Mouse (Mus musculus) midbrain, embryonic 15.5 days (tissue): ENCODE measurements around the gene Wdr37. TPM values are rescaled to one million over a fixed set of nuclear protein-coding genes. Genes with fewer than 3 reads are reported as not detected.

Source experiments
- ATAC-seq: fragments of 200-750 bp; cut with Nextera tagmentation; replicated peaks from 2 replicates; pipeline ENCODE4 v1.8.0; 2017; ENCODE audit warnings: moderate TSS enrichment
- H3K27ac ChIP-seq: fragments of 300-500 bp; sonication (generic); 2 replicates; pipeline ENCODE4 v1.5.1; 2015; ENCODE audit warnings: mild to moderate bottlenecking, inconsistent platforms
- H3K27me3 ChIP-seq: fragments of 300-500 bp; sonication (generic); replicated peaks from 2 replicates; pipeline ENCODE4 v1.6.1; 2015; ENCODE audit warnings: inconsistent platforms
- H3K36me3 ChIP-seq: fragments of 300-500 bp; sonication (generic); replicated peaks from 2 replicates; pipeline ENCODE4 v1.6.1; 2015; ENCODE audit warnings: inconsistent platforms
- H3K4me1 ChIP-seq: fragments of 300-500 bp; sonication (generic); 2 replicates; pipeline ENCODE4 v1.6.1; 2015; ENCODE audit warnings: inconsistent platforms
- H3K4me2 ChIP-seq: fragments of 300-500 bp; sonication (generic); 2 replicates; pipeline ENCODE4 v1.6.1; 2015; ENCODE audit warnings: inconsistent platforms, mild to moderate bottlenecking, moderate library complexity
- H3K4me3 ChIP-seq: fragments of 300-500 bp; sonication (generic); 2 replicates; pipeline ENCODE4 v1.5.1; 2015; ENCODE audit warnings: mild to moderate bottlenecking, inconsistent platforms
- H3K9ac ChIP-seq: fragments of 300-500 bp; sonication (generic); 2 replicates; pipeline ENCODE4 v1.6.1; 2015; ENCODE audit warnings: mild to moderate bottlenecking, inconsistent platforms
- H3K9me3 ChIP-seq: fragments of 300-500 bp; sonication (generic); 2 replicates; pipeline ENCODE4 v1.6.1; 2016; ENCODE audit warnings: inconsistent platforms
- WGBS: fragments of 180-500 bp; shearing (Covaris S2); methylation state at CpG from one replicate; pipeline ENCODE4 v1.1.7; 2015; ENCODE audit warnings: mixed read lengths; 5-methylcytosine and 5-hydroxymethylcytosine counted together
- microRNA-seq: library from miRNA; unstranded; fragments of <30 nt; microRNA quantifications from one replicate; pipeline ENCODE4, GENCODE M21; 2016
- polyA plus RNA-seq: library from polyadenylated mRNA; unstranded; fragments of >200 nt; fragmentation: Nextera tagmentation; extraction: Ambion mirVana; gene quantifications from 2 replicates; pipeline ENCODE4 v1.2.1, GENCODE M21; 2015

The Wdr37 gene
- polyA plus RNA-seq, 1 experiment from 2014 or later: 58.2 TPM

DNA sequence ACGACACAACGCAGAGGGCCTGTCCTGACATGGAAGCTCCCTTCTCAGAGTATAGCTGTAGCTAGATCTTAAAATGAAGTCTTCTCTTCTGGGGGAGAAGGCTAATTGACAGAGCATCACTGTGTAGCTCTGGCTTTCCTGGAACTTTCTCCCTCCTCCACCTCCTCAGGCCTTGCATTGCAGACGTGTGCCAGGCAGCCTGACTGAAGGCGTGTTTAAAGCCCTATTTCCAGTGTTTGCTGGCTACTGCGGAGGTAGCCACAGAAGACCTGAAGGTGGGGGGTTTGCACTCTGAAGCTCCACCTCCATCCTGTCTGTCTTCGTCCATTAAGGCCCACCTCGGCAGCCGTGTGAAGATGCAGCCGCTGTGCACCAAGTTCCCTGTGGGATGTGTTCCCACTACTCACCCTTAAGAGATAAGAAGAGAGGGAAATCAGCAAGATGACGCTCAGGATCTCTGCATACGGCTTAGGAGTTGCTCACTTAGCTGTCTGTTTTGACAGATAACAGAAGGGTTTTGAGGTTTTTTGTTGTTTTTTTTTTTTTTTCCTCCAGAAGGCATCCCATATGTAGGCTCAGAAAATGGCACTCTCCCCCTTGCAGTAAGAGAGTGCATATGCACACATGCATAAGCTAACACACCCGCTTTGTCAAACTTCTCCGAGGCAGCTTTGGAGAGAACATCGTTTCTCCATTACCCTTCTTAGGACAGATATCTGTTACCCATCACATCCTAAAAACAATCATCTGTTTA, 87.2 kb downstream of the Wdr37 start:
- no peaks in the 10 kb centered on the region for H3K27me3 ChIP-seq
- H3K9me3 ChIP-seq: no peaks in the 10 kb centered on the region
- H3K27ac ChIP-seq: no peak overlapping the region
- peak; percentile 64 for ATAC-seq
- WGBS: 73% methylated on average over 14 of the region's 14 CpGs
- no peak overlapping the region for H3K4me3 ChIP-seq
- no peaks in the 10 kb centered on the region for H3K36me3 ChIP-seq
- no peak overlapping the region for H3K9ac ChIP-seq
- peak overlapping the region; percentile 35 for H3K4me2 ChIP-seq
- peaks cover 4% of the 10 kb centered on the region for H3K4me1 ChIP-seq

DNA sequence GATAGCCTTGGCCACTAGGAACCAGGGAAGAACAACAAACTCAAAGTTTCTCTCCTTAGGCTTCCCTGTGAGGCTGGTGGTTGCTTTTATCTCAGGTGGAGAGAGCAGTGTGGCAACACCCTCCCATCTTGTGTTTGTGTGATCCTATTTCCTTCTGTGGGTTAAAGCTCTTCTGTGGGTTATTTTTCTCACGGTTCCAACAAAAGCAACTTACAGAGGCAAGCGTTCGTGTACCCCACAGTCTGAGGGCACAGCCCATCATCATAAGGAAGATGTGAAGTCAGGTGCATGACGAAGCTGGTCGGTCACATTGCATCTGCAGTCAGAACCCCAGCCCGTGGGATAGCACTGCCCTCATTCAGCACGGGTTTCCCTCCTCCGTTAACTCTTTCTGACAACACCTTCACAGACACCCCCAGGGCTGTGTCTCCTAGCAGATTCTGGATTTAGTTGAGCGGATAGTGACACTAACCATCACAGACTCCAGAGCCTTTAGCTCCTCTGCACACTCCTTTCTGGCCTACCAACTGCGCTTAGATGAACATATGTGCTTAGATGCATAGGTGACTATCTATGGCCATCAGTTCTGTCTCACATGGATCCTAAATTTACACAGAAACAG, 87.9 kb downstream of the Wdr37 start:
- no peak for ATAC-seq
- H3K4me1 ChIP-seq: peaks cover 4% of the 10 kb centered on the region
- no peak overlapping the region for H3K4me3 ChIP-seq
- no peak overlapping the region for H3K27ac ChIP-seq
- H3K27me3 ChIP-seq: no peaks in the 10 kb centered on the region
- no peak overlapping the region for H3K9ac ChIP-seq
- H3K4me2 ChIP-seq: no peak overlapping the region
- WGBS: 86% methylated on average over 10 of the region's 10 CpGs
- H3K36me3 ChIP-seq: no peaks in the 10 kb centered on the region
- no peaks in the 10 kb centered on the region for H3K9me3 ChIP-seq

DNA sequence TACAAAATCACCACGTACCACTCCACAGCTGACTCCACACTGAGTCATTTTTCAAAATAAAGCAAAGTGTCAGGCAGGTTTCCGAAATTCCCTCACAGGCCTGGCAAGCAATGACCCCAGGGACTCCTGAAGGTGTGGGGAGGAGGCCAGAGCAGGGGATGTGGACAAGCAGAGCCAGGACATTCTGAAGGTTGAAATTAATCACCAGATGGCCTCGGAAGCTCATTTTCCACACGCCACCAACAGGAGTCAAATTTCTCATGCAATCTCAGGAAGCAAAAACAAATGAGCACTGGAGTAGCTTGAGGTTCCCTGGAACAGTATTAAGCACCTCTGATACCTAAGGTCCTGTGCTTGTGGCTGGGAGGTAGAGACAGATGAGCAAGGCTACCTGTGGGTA, 89.1 kb downstream of the Wdr37 start:
- no peak overlapping the region for H3K9ac ChIP-seq
- no peaks in the 10 kb centered on the region for H3K9me3 ChIP-seq
- 66% methylated on average over 4 of the region's 4 CpGs for WGBS
- H3K4me2 ChIP-seq: no peak overlapping the region
- no peak overlapping the region for H3K27ac ChIP-seq
- H3K4me1 ChIP-seq: peaks cover 4% of the 10 kb centered on the region
- H3K36me3 ChIP-seq: no peaks in the 10 kb centered on the region
- H3K27me3 ChIP-seq: no peaks in the 10 kb centered on the region
- H3K4me3 ChIP-seq: no peak overlapping the region
- ATAC-seq: no peak

DNA sequence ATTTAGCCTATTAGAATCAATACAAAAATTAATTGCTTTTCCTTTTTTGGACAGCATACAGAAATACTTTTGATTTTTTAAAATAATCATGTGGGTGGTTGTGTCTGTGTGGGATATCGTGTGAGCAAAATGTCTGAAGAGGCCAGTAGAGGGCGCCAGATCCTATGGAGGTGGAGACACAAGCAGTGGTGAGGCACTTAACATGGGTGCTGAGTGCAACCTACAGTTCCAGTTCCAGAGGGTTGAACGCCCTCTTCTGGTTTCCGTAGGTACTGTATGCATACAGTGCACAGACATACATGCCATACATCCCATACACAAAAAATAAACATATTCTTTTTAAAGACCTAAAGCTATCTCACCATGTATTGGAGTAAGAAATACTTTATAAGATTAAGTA, 91.3 kb downstream of the Wdr37 start:
- Histone ChIP-seq H3K4me2 (no peak overlapping the region), H3K4me3 (no peak overlapping the region), H3K4me1 (peaks cover 4% of the 10 kb centered on the region), H3K27me3 (no peaks in the 10 kb centered on the region), H3K27ac (no peak overlapping the region), H3K36me3 (no peaks in the 10 kb centered on the region), H3K9ac (no peak overlapping the region), H3K9me3 (no peaks in the 10 kb centered on the region)
- ATAC-seq: no peak
- 40% methylated on average over 4 of the region's 4 CpGs for WGBS

DNA sequence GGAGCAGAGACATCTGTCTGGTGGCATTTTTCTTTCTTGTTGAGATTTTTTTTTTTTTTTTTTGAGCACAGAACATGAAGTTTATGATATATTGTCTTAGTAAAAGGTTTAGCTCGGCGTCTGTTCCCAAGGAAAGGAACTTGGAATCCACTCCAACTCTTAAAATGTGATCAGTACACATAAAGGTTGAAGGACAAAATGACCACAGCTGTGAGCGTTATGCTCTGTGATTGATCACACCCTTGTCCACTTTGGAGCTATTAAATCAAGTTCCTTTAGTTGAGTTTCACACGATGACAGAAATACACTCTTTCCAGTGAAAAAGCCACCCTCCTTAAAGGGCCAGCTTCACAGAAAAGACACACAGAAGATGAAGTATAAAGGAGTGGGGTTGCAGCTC, 101.1 kb downstream of the Wdr37 start:
- Histone ChIP-seq H3K4me3 (no peak overlapping the region), H3K9me3 (no peaks in the 10 kb centered on the region), H3K27ac (no peak overlapping the region), H3K36me3 (no peaks in the 10 kb centered on the region), H3K4me2 (no peak overlapping the region), H3K4me1 (0 out of 2 replicates have a peak, but pooled peaks cover 2% of the 10 kb centered on the region), H3K27me3 (no peaks in the 10 kb centered on the region), H3K9ac (no peak overlapping the region)
- 91% methylated on average over 4 of the region's 4 CpGs for WGBS
- ATAC-seq: no peak

DNA sequence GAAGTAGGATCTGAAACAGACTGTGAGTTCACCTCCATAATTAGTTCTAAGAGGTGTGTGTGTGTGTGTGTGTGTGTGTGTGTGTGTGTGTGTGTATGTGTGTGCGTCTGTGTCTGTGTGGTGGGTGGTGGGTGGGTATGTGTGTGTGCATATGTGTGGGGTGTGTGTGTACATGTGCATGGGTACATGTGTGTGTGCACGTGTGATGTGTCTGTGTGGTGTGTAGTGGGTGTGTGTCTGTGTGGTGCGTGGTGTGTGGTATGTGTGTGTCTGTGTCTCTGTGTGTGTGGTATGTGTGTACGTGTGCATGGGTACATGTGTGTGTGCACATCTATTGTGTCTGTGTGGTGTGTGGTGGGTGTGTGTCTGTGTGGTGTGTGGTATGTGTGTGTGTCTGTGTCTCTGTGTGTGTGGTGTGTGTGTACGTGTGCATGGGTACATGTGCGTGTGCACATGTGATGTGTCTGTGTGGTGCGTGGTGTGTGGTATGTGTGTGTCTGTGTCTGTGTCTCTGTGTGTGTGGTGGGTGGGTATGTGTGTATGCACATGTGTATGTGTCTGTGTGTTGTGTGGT, 102.0 kb downstream of the Wdr37 start:
- Histone ChIP-seq H3K27ac (no peak overlapping the region), H3K4me1 (0 out of 2 replicates have a peak, but pooled peaks cover 2% of the 10 kb centered on the region), H3K4me3 (no peak overlapping the region), H3K9me3 (no peaks in the 10 kb centered on the region), H3K4me2 (no peak overlapping the region), H3K36me3 (no peaks in the 10 kb centered on the region), H3K9ac (no peak overlapping the region), H3K27me3 (no peaks in the 10 kb centered on the region)
- 96% methylated on average over 7 of the region's 7 CpGs for WGBS
- peak; percentile 37; the same call in 1 of the 2 replicates for ATAC-seq

DNA sequence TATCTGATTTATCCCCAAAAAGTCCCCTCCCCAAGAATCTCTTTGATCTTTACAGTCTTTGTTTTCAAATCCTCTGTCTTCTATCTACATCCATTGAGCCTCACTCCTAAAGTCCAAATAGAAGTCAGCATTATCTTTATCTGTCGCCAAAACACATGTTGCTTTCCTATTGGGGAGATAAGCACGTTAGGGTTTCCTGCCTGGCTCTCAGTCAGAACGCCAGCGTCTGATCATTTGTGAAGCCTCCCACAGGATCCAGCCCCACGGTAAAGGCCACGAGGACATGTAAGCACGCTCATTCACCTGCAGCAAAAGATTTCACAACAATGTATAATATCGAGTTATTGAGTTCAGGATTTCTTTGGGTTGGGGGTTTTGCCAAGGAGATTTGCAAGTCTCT, 110.8 kb downstream of the Wdr37 start:
- no peaks in the 10 kb centered on the region for H3K27me3 ChIP-seq
- H3K9me3 ChIP-seq: no peaks in the 10 kb centered on the region
- ATAC-seq: no peak
- H3K4me2 ChIP-seq: no peak overlapping the region
- H3K27ac ChIP-seq: no peak overlapping the region
- no peaks in the 10 kb centered on the region for H3K4me1 ChIP-seq
- no peak overlapping the region for H3K4me3 ChIP-seq
- WGBS: 58% methylated on average over 8 of the region's 8 CpGs
- H3K9ac ChIP-seq: no peak overlapping the region
- no peaks in the 10 kb centered on the region for H3K36me3 ChIP-seq

Small RNA genes within 50 kb of the gene (microRNA-seq; reads per million reads assigned to microRNA genes)
- not detected for gene Gm22750

Other genes with a start within 250 kb of the Wdr37 start
- gene Idi1, start 13.6 kb upstream of the Wdr37 start, polyA plus RNA-seq: 89.4 and 94.1 TPM in 2 replicates
- gene Gm9745, start 76.3 kb upstream of the Wdr37 start, polyA plus RNA-seq: not detected in 2 replicates
- gene Idi2, start 81.0 kb upstream of the Wdr37 start, polyA plus RNA-seq: not detected in 2 replicates
- gene Gtpbp4, start 124.2 kb upstream of the Wdr37 start, polyA plus RNA-seq: 67.7 and 71.5 TPM in 2 replicates
- 38.9 and 39.3 TPM in 2 replicates for gene Larp4b, start 222.0 kb upstream of the Wdr37 start, polyA plus RNA-seq